ENCODE assay signal across 8 mouse cellular contexts in the genomic region with DNA sequence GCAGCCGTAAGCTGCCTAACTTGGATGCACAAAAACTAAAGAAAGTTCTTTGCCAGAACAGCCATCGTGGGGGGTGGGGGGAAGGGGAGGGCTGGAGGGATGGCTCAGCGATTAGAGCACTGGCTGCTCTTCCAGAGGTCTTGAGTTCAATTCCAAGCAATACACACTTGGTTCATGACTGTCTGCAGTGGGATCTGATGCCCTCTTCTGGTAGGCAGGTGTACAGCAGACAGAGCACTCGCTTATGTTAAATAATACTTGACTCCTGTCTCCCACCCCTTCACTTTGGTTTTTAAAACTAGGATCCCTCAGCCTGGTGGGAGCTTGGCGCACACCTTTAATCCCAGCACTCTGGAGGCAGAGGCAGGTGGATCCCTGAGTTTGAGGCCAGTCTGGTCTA. TPM values are rescaled to one million over a fixed set of nuclear protein-coding genes. Genes with fewer than 3 reads are reported as not detected.
DNase-seq lines count a peak whose midpoint lies in the region; ATAC-seq and TF ChIP-seq lines count a peak whose summit lies in the region.

No protein-coding gene starts in this region.

- no peaks in the 10 kb centered on the region for H3K36me3 ChIP-seq in intestine, embryonic 16.5 days (ENCODE audit: control insufficient read depth, insufficient read depth, low read length)
- no peaks in the 10 kb centered on the region for H3K36me3 ChIP-seq in intestine, embryonic 15.5 days
- H3K36me3 ChIP-seq in CH12.LX (replicated peaks in 1 of 2; ENCODE audit: control insufficient read depth in 1 of 2, insufficient read depth in 1 of 2, low read length in 1 of 2), result no peaks in the 10 kb centered on the region
- H3K36me3 ChIP-seq in forebrain, embryonic 13.5 days (ENCODE audit: poor library complexity, severe bottlenecking), result no peaks in the 10 kb centered on the region

- no peaks in the 10 kb centered on the region for H3K4me1 ChIP-seq in intestine, embryonic 16.5 days (ENCODE audit: control insufficient read depth, insufficient read depth, low read length)
- H3K4me1 ChIP-seq in intestine, embryonic 15.5 days (replicated peaks), result no peaks in the 10 kb centered on the region
- peaks cover 10% of the 10 kb centered on the region in 2 experiments for H3K4me1 ChIP-seq in CH12.LX (ENCODE audit: control insufficient read depth in 1 of 2, insufficient read depth in 2 of 2)
- H3K4me1 ChIP-seq in bone marrow, adult 2 months (ENCODE audit: control insufficient read depth, insufficient read depth, low read length), result peaks cover 2% of the 10 kb centered on the region; the same call in 1 of the 2 replicates
- no peaks in the 10 kb centered on the region for H3K4me1 ChIP-seq in forebrain, embryonic 13.5 days

- TF ChIP-seq CTCF in CH12.LX (conservative IDR thresholded peaks at IDR 0.05 in 1 of 2, IDR thresholded peaks at IDR 0.05 in 1 of 2; ENCODE audit: low read depth in 2 of 2, low read length in 2 of 2), result peak; percentile 79 to 80
- TF ChIP-seq CTCF in bone marrow, adult 2 months (IDR thresholded peaks at IDR 0.05; ENCODE audit: control insufficient read depth, insufficient read depth, low read length), result peak; percentile 77

- H3K9ac ChIP-seq in intestine, embryonic 16.5 days (ENCODE audit: low read depth, low read length), result no peak overlapping the region
- no peak overlapping the region for H3K9ac ChIP-seq in intestine, embryonic 15.5 days
- no peak overlapping the region for H3K9ac ChIP-seq in CH12.LX (ENCODE audit: insufficient read depth, low read depth)
- peak overlapping the region; percentile 24; the same call in 1 of the 2 replicates for H3K9ac ChIP-seq in forebrain, embryonic 13.5 days

- in situ Hi-C loops in CH12.LX (cut with MboI; ENCODE audit: low pct_ligation_motif_present, low pct_unique_long_range_greater_than_20kb, low sequenced_read_pairs), result loop anchor here (5.0 kb wide), 1 partner anchor 129 kb away; no protein-coding TSS in a partner anchor

- peak; percentile 65 for TF ChIP-seq RAD21 in CH12.LX (IDR thresholded peaks at IDR 0.05; ENCODE audit: low read depth, low read length)

- TF ChIP-seq POLR2A in CH12.LX (IDR thresholded peaks at IDR 0.05; ENCODE audit: low read depth, low read length), result no peak
- no peak for TF ChIP-seq POLR2A in bone marrow, adult 2 months (IDR thresholded peaks at IDR 0.05; ENCODE audit: borderline replicate concordance, control insufficient read depth, low read depth, low read length)

- H3K4me3 ChIP-seq in intestine, embryonic 16.5 days (ENCODE audit: low read length), result no peak overlapping the region
- H3K4me3 ChIP-seq in intestine, embryonic 15.5 days (replicated peaks), result no peak overlapping the region
- H3K4me3 ChIP-seq in CH12.LX (replicated peaks in 1 of 3; ENCODE audit: low read depth in 2 of 3, low read length in 2 of 3, poor library complexity in 1 of 3), result no peak overlapping the region
- no peak overlapping the region for H3K4me3 ChIP-seq in bone marrow, adult 2 months (replicated peaks; ENCODE audit: control insufficient read depth, low read depth, low read length)
- H3K4me3 ChIP-seq in forebrain, embryonic 13.5 days, result no peak overlapping the region

- TF ChIP-seq EP300 in CH12.LX (IDR thresholded peaks at IDR 0.05; ENCODE audit: low read length), result no peak

- peak; percentile 61 for DNase-seq in CH12.LX (ENCODE audit: extremely low read depth)
- peak; percentile 63 to 70 for DNase-seq in layer of hippocampus, postnatal 10 days (ENCODE audit: low spot score in 2 of 2)
- peak; percentile 50 to 65 for DNase-seq in natural killer cell, adult 2 months (ENCODE audit: low spot score in 2 of 2)
- DNase-seq in Muller cell, postnatal 12 days (ENCODE audit: inconsistent ontology term), result no peak

- H3K9me3 ChIP-seq in intestine, embryonic 16.5 days (ENCODE audit: control insufficient read depth, low read length), result no peaks in the 10 kb centered on the region
- H3K9me3 ChIP-seq in intestine, embryonic 15.5 days, result no peaks in the 10 kb centered on the region
- no peaks in the 10 kb centered on the region for H3K9me3 ChIP-seq in CH12.LX (replicated peaks; ENCODE audit: low read length)
- H3K9me3 ChIP-seq in forebrain, embryonic 13.5 days (replicated peaks), result no peaks in the 10 kb centered on the region

- 27% methylated on average over 5 of the region's 5 CpGs for WGBS in intestine, embryonic 16.5 days
- WGBS in intestine, embryonic 15.5 days, result 29% methylated on average over 5 of the region's 5 CpGs
- WGBS in bone marrow, adult 2 months, result 26% methylated on average over 5 of the region's 5 CpGs
- 22% methylated on average over 5 of the region's 5 CpGs for WGBS in forebrain, embryonic 13.5 days

- no peak overlapping the region for H3K27ac ChIP-seq in intestine, embryonic 16.5 days (ENCODE audit: low read length)
- H3K27ac ChIP-seq in intestine, embryonic 15.5 days, result no peak overlapping the region
- H3K27ac ChIP-seq in CH12.LX (ENCODE audit: insufficient read depth, low read depth), result no peak overlapping the region
- H3K27ac ChIP-seq in bone marrow, adult 2 months (ENCODE audit: control insufficient read depth, insufficient read depth, low read depth, low read length, poor library complexity), result no peak overlapping the region
- H3K27ac ChIP-seq in forebrain, embryonic 13.5 days, result no peak overlapping the region

- ATAC-seq in intestine, embryonic 16.5 days, result peak; percentile 38; the same call in 1 of the 2 replicates
- ATAC-seq in intestine, embryonic 15.5 days, result no peak
- no peak for ATAC-seq in forebrain, embryonic 13.5 days

- dilution Hi-C loops in CH12.LX (cut with MboI; ENCODE audit: extremely low pct_ligation_motif_present, extremely low pct_unique_long_range_greater_than_20kb, low sequenced_read_pairs), result no loop called here

- H3K4me2 ChIP-seq in intestine, embryonic 16.5 days (ENCODE audit: low read depth, low read length), result no peak overlapping the region
- H3K4me2 ChIP-seq in intestine, embryonic 15.5 days (replicated peaks), result no peak overlapping the region
- H3K4me2 ChIP-seq in CH12.LX (ENCODE audit: insufficient read depth, low read depth, poor library complexity, severe bottlenecking), result no peak overlapping the region
- no peak overlapping the region for H3K4me2 ChIP-seq in forebrain, embryonic 13.5 days

- H3K27me3 ChIP-seq in intestine, embryonic 16.5 days (replicated peaks; ENCODE audit: control insufficient read depth, insufficient read depth, low read length), result no peaks in the 10 kb centered on the region
- H3K27me3 ChIP-seq in intestine, embryonic 15.5 days (replicated peaks), result no peaks in the 10 kb centered on the region
- H3K27me3 ChIP-seq in CH12.LX (replicated peaks), result peaks cover 26% of the 10 kb centered on the region
- H3K27me3 ChIP-seq in forebrain, embryonic 13.5 days, result peaks cover 8% of the 10 kb centered on the region; the same call in 1 of the 2 replicates

- H3K79me2 ChIP-seq in CH12.LX (replicated peaks; ENCODE audit: control insufficient read depth, extremely low read depth, insufficient read depth, poor library complexity, severe bottlenecking), result no peaks in the 10 kb centered on the region

RNA-seq across cellular contexts. Expression of a gene that starts 4.4 kb away (rescaled TPM):
- 0.06 TPM in 1 of 2 replicates, not detected in the other for polyA plus RNA-seq in intestine, embryonic 16.5 days (2015; fragmentation: Nextera tagmentation; extraction: Ambion mirVana)
- 0.05 TPM in 1 of 2 replicates, not detected in the other for polyA plus RNA-seq in intestine, embryonic 15.5 days (2015; fragmentation: Nextera tagmentation; extraction: Ambion mirVana)
- total RNA-seq in CH12.LX (2012; rRNA removed) (0.04 TPM in 1 of 2 replicates, not detected in the other), CH12.LX (2014; rRNA removed) (not detected in 2 replicates)
- polyA plus RNA-seq in CH12.LX (2012; ENCODE audit: insufficient read length, low read depth), result 0.07 TPM in 1 of 2 replicates, not detected in the other
- not detected in 2 replicates for polyA plus RNA-seq in bone marrow, adult 2 months (2011; ENCODE audit: insufficient read depth, insufficient read length, low replicate concordance, missing spikeins)
- 0.13 and 0.14 TPM in 2 replicates for polyA plus RNA-seq in forebrain, embryonic 13.5 days (2015; fragmentation: Nextera tagmentation; extraction: Ambion mirVana)
- total RNA-seq in layer of hippocampus, postnatal 10 days (2021), result under 1 TPM; 0.11 to 0.16 TPM

RNA-seq across cellular contexts. Expression of a gene that starts 21.0 kb away (rescaled TPM):
- polyA plus RNA-seq in intestine, embryonic 16.5 days (2015; fragmentation: Nextera tagmentation; extraction: Ambion mirVana), result 36.2 and 36.6 TPM in 2 replicates
- polyA plus RNA-seq in intestine, embryonic 15.5 days (2015; fragmentation: Nextera tagmentation; extraction: Ambion mirVana), result 34.8 and 37.8 TPM in 2 replicates
- total RNA-seq in CH12.LX (2012; rRNA removed) (19.0 and 23.7 TPM in 2 replicates), CH12.LX (2014; rRNA removed) (12.3 and 13.8 TPM in 2 replicates)
- 24.1 and 30.0 TPM in 2 replicates for polyA plus RNA-seq in CH12.LX (2012; ENCODE audit: insufficient read length, low read depth)
- 68.6 and 109 TPM in 2 replicates for polyA plus RNA-seq in bone marrow, adult 2 months (2011; ENCODE audit: insufficient read depth, insufficient read length, low replicate concordance, missing spikeins)
- polyA plus RNA-seq in forebrain, embryonic 13.5 days (2015; fragmentation: Nextera tagmentation; extraction: Ambion mirVana), result 40.1 and 45.3 TPM in 2 replicates
- total RNA-seq in layer of hippocampus, postnatal 10 days (2021), result 10 to 100 TPM; 80.4 to 97.8 TPM

RNA-seq across cellular contexts. Expression of a gene that starts 21.0 kb away (rescaled TPM):
- 198 and 240 TPM in 2 replicates for polyA plus RNA-seq in intestine, embryonic 16.5 days (2015; fragmentation: Nextera tagmentation; extraction: Ambion mirVana)
- polyA plus RNA-seq in intestine, embryonic 15.5 days (2015; fragmentation: Nextera tagmentation; extraction: Ambion mirVana), result 270 and 286 TPM in 2 replicates
- total RNA-seq in CH12.LX (2012; rRNA removed) (374 and 409 TPM in 2 replicates), CH12.LX (2014; rRNA removed) (411 and 435 TPM in 2 replicates)
- polyA plus RNA-seq in CH12.LX (2012; ENCODE audit: insufficient read length, low read depth), result 171 and 198 TPM in 2 replicates
- polyA plus RNA-seq in bone marrow, adult 2 months (2011; ENCODE audit: insufficient read depth, insufficient read length, low replicate concordance, missing spikeins), result 114 and 136 TPM in 2 replicates
- polyA plus RNA-seq in forebrain, embryonic 13.5 days (2015; fragmentation: Nextera tagmentation; extraction: Ambion mirVana), result 291 and 325 TPM in 2 replicates
- 10 to 100 TPM; 52.3 to 54.0 TPM for total RNA-seq in layer of hippocampus, postnatal 10 days (2021)

RNA-seq across cellular contexts. Expression of a gene that starts 24.7 kb away (rescaled TPM):
- polyA plus RNA-seq in intestine, embryonic 16.5 days (2015; fragmentation: Nextera tagmentation; extraction: Ambion mirVana), result 390 and 410 TPM in 2 replicates
- 363 and 364 TPM in 2 replicates for polyA plus RNA-seq in intestine, embryonic 15.5 days (2015; fragmentation: Nextera tagmentation; extraction: Ambion mirVana)
- total RNA-seq in CH12.LX (2012; rRNA removed) (279 and 313 TPM in 2 replicates), CH12.LX (2014; rRNA removed) (137 and 139 TPM in 2 replicates)
- polyA plus RNA-seq in CH12.LX (2012; ENCODE audit: insufficient read length, low read depth), result 292 and 344 TPM in 2 replicates
- polyA plus RNA-seq in bone marrow, adult 2 months (2011; ENCODE audit: insufficient read depth, insufficient read length, low replicate concordance, missing spikeins), result 78.1 and 118 TPM in 2 replicates
- 356 and 364 TPM in 2 replicates for polyA plus RNA-seq in forebrain, embryonic 13.5 days (2015; fragmentation: Nextera tagmentation; extraction: Ambion mirVana)
- 100 to 1,000 TPM; 157 to 172 TPM for total RNA-seq in layer of hippocampus, postnatal 10 days (2021)

RNA-seq across cellular contexts. Expression of a gene that starts 32.2 kb away (rescaled TPM):
- polyA plus RNA-seq in intestine, embryonic 16.5 days (2015; fragmentation: Nextera tagmentation; extraction: Ambion mirVana), result 0.07 and 0.10 TPM in 2 replicates
- polyA plus RNA-seq in intestine, embryonic 15.5 days (2015; fragmentation: Nextera tagmentation; extraction: Ambion mirVana), result 0.05 and 0.09 TPM in 2 replicates
- 0.08 and 0.21 TPM in 2 replicates for total RNA-seq in CH12.LX (2012; rRNA removed)
- total RNA-seq in CH12.LX (2014; rRNA removed), result not detected in 2 replicates
- not detected in 2 replicates for polyA plus RNA-seq in CH12.LX (2012; ENCODE audit: insufficient read length, low read depth)
- polyA plus RNA-seq in bone marrow, adult 2 months (2011; ENCODE audit: insufficient read depth, insufficient read length, low replicate concordance, missing spikeins), result not detected in 2 replicates
- 1.7 and 2.0 TPM in 2 replicates for polyA plus RNA-seq in forebrain, embryonic 13.5 days (2015; fragmentation: Nextera tagmentation; extraction: Ambion mirVana)
- 10 to 100 TPM; 20.4 to 25.9 TPM for total RNA-seq in layer of hippocampus, postnatal 10 days (2021)
